Mouse (Mus musculus) right cerebral cortex, adult 18-20 months (tissue): ENCODE data around the gene Egfl6.

Source experiments
- DNase-seq: peaks from one replicate; pipeline ENCODE4 v3.0.0; 2022; ENCODE audit warnings: mixed read lengths

The Egfl6 gene

GRCm38 (mm10) chrX:166584947-166585824, at the start of gene Egfl6:
Gene Egfl6, minus strand, starts transcription at chrX:166585720.
- DNase-seq = peak; percentile 4

- no peak for DNase-seq
Observed at GRCm38 (mm10) chrX:166626866-166627570, 41.5 kb upstream of the Egfl6 start.

GRCm38 (mm10) chrX:166626174-166626573, 40.7 kb upstream of the Egfl6 start:
- DNase-seq = no peak

DNA sequence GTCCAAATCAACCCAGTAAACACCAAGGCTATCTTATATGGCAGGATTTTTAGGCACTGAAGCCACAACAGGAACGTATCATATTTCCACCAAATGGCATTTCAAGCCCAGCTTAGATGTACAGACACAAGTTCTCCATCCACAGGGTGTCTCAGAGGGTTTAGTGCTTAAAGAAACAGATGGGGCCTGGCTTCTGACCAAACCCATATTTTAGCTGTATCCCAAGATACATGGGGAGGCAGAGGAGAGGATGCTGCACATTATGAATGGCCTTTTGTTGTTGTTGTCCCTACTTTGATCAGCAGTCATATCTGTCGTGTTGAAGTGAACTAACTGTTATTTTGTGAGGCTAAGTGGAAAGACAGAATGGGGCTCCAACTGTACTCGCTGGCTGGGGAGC, 37.7 kb upstream of the Egfl6 start:
- DNase-seq = no peak

GRCm38 (mm10) chrX:166621560-166622301, 36.2 kb upstream of the Egfl6 start:
- DNase-seq = peak; percentile 23

DNA sequence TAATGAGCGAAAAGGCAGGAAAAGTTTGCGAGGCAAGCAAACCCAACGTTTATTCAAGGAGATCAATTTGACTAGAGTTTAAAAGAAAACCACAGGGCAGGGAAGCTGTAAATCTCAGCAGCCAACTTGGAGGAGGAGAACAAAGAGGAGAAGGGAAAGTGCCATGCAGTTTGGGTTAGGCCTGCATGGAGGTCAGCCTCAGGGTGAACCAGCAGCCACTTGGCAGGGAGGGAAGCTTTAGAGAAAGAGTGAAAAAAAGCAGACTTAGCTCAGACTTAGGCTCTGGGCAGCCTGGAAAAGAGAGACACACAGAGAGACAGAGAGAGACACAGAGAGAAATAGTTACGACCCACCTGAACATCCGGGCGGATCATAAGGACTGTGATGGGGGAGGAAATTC, 35.4 kb upstream of the Egfl6 start:
- no peak for DNase-seq

GRCm38 (mm10) chrX:166619084-166619483, 33.6 kb upstream of the Egfl6 start:
- DNase-seq = no peak

DNA sequence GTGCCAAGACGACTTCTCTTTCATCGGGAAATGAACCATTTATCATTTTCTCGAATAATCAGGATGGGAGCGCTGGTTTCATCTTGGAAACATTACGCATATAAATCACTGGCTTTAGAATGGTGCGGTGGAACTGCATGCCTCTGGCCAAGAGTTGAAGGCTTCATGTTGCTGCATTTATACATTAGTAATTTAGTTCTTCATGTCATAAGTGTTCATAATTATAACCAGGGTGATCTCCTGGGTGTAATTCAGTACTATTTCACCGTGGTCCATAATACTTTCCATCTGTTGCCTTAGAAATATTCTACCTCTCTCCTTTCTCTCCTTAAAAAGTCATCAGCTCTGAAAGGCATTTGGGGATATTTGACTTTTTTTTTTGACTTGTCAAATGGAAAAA, 29.7 kb upstream of the Egfl6 start:
- DNase-seq = no peak

DNA sequence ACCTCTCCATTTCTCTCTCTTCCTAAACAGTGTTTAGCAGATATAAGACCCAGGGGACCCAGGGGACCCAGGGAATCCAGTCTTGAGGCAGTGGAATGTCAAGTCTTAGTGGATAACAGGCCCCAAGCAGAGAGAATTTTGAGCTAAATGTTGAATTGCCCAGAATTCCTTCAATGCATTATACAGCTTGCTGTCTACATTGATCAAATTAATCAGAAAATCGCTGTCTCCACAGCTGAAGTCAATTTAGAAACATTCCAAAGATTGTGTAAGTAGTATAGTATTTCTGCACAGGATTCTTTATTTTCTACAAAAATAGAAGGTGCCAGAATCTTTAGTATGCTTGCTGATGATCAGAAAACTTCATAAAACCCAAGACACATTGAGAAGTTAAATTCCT, 9.4 kb downstream of the Egfl6 start:
- no peak for DNase-seq

GRCm38 (mm10) chrX:166565983-166566382, 19.5 kb downstream of the Egfl6 start:
- DNase-seq = no peak

DNA sequence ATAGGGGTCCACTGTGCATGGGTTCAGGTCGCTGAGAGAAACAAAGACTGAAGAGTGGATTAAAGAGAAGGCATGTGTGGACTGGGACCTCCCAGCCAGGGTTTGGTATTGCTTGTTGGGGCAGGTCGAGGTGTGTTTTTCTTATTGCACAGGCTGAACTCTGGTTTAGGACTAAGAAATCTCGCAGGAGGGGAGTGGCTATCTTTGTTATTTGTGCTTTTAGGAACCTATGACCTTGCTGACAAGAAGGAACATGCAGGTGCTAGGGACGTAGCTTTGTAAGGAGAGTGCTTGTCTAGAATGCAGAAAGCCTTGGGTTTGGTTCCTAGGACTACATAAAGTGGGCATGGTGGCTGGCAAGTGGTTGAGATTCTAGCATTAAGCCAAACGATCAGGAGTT, 20.1 kb downstream of the Egfl6 start:
- no peak for DNase-seq

DNA sequence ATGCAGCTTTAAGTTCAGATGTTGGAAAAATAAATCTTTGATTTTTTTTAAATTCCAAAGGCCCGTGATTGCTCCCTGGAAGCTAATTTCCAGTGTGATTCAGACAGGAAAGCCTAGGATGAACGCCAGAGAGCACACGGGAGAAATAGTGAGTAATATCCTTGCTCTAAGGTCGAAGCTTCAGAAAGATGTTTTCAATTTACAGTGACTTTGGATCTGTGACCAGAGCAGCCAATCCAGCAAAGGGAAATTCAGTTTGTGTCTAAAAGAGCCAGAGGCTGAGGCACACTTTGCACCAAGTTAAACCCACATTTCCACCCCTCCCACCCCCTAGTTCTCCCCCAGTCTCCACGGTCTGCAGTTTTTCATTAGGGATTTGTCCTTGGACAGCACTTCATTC, 20.6 kb downstream of the Egfl6 start:
- DNase-seq = no peak

- DNase-seq = no peak
Observed at GRCm38 (mm10) chrX:166559333-166559732, 26.2 kb downstream of the Egfl6 start.

GRCm38 (mm10) chrX:166552355-166552754, 33.2 kb downstream of the Egfl6 start:
- DNase-seq = no peak

- DNase-seq = no peak
Observed at GRCm38 (mm10) chrX:166546495-166546894, 39.0 kb downstream of the Egfl6 start.

GRCm38 (mm10) chrX:166535138-166535537, 50.4 kb downstream of the Egfl6 start:
- DNase-seq = no peak

DNA sequence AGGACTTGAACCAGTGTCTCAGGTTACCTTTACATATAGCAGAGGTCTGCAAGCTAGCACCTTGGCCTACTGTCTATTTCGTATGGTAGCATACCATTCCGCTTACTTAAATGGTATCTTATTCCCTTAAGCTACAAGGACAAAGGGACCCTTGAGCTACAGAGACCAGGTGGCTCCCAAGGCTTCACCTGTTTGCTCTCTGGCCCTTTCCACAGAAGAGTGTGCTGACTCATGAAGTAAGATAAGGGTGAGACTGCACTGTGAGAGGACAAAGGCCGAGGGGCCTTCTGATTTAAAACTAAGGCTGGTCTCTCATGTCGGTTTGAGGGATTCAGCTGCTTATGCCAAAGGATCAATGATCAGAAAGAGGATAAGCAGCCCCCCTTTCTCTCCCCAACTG, 52.1 kb downstream of the Egfl6 start:
- DNase-seq = no peak

GRCm38 (mm10) chrX:166531671-166532070, 53.8 kb downstream of the Egfl6 start:
- DNase-seq = no peak

DNA sequence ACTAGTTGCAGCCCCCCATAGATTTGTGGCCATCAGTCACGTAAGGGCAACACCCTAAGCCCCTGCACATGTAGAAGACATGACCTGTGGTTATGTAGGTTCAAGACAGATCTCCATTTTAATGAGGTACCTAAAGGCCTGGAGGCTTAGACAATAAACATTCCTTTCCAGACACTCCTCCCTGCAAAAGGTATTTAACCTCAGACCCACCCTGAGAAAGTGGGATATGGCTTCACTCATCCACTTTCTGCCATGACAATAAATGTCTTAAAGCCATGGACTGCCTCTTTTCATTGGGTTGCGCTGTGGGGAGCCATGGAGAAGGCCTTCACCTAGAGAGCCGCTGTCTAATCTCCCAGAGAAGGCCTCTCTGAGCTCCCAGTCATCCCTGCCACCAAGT, 57.4 kb downstream of the Egfl6 start:
- DNase-seq = no peak

DNA sequence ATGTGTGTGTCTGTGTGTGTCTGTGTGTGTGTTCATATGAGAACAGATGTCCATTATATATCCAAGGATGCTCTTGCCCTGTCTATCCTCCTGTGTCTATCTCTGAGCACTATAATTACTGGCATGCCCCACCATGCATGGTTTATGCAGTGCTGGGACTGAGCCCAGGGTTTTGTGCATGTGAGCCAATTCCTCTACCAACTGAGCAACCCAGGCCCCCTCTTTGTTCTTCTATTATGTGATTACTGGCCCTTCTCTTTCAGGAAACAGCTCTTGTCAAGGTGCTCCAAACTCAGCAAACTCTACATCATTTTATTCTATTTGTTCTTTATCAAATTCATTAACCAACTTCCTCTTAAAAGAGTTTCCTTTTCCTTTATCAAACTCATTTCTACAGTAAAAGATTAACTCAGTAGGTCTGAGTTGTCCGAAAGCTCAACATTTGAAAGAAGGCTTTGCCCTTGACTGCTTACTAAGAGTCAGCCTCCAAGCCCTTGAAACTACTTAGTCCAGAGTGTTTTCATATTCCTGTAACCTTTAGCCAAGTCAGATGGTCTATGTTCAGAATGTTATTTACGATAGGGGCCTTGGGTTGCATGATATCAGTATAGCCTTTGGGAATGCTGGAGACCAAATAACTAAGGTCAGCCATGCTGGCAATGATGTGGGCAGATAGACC, 59.7 kb downstream of the Egfl6 start:
- DNase-seq = no peak

DNA sequence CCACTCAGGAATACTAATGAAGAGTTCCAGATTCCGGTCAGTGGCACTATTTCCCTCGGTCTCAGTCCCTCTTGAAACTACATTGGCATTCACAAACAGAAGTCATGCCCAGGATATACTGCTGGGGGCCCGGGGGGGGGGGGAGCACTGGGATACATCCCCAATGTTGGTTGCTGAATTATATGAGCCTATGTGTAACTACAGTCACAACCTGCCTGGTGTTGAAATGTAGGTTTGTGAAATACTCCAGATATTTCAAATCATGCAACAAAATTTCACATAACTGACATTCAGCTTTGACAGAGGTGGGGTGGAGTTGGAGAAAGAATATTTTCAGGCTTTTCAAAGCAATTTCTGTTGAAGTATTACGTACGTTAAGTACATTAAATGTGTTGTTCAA, 64.7 kb downstream of the Egfl6 start:
- DNase-seq = no peak

- DNase-seq = no peak
Observed at GRCm38 (mm10) chrX:166518345-166518744, 67.2 kb downstream of the Egfl6 start, which contains the start of gene Tceanc. Gene Tceanc, minus strand, starts transcription at chrX:166518567.

GRCm38 (mm10) chrX:166516631-166517030, 68.9 kb downstream of the Egfl6 start:
- DNase-seq = no peak
